Mouse (Mus musculus) liver, adult (tissue): ENCODE measurements around the gene Prkn.

ENCODE experiments used
- GATA4 ChIP-seq: IDR thresholded peaks from 2 replicates; pipeline ENCODE4 v1.6.1; 2014; ENCODE audit warnings: mild to moderate bottlenecking, low read length; ENCODE audit not compliant: insufficient replicate concordance

The Prkn gene

GRCm38 (mm10) chr17:12047032-12047431, 1206.8 kb downstream of the Prkn start:
- TF ChIP-seq GATA4 = no peak

GRCm38 (mm10) chr17:12047523-12047922, 1207.3 kb downstream of the Prkn start:
- TF ChIP-seq GATA4 = no peak

- no peak for TF ChIP-seq GATA4
Measured at GRCm38 (mm10) chr17:12048695-12049490, 1208.7 kb downstream of the Prkn start.

- no peak for TF ChIP-seq GATA4
Measured at GRCm38 (mm10) chr17:12050261-12050660, 1210.1 kb downstream of the Prkn start.

GRCm38 (mm10) chr17:12051031-12051430, 1210.8 kb downstream of the Prkn start:
- no peak for TF ChIP-seq GATA4

- no peak for TF ChIP-seq GATA4
Measured at GRCm38 (mm10) chr17:12052651-12053050, 1212.5 kb downstream of the Prkn start.

GRCm38 (mm10) chr17:12059041-12059440, 1218.9 kb downstream of the Prkn start:
- TF ChIP-seq GATA4 = no peak

- no peak for TF ChIP-seq GATA4
Measured at GRCm38 (mm10) chr17:12061381-12061780, 1221.2 kb downstream of the Prkn start.

- no peak for TF ChIP-seq GATA4
Measured at GRCm38 (mm10) chr17:12062861-12063260, 1222.7 kb downstream of the Prkn start.

GRCm38 (mm10) chr17:12063533-12063932, 1223.3 kb downstream of the Prkn start:
- no peak for TF ChIP-seq GATA4

- TF ChIP-seq GATA4 = no peak
Measured at GRCm38 (mm10) chr17:12066054-12066453, 1225.9 kb downstream of the Prkn start.

GRCm38 (mm10) chr17:12076816-12077215, 1236.6 kb downstream of the Prkn start:
- no peak for TF ChIP-seq GATA4

- no peak for TF ChIP-seq GATA4
Measured at GRCm38 (mm10) chr17:12080656-12081495, 1240.7 kb downstream of the Prkn start.

- TF ChIP-seq GATA4 = no peak
Measured at GRCm38 (mm10) chr17:12082201-12082600, 1242.0 kb downstream of the Prkn start.

GRCm38 (mm10) chr17:12090261-12090927, 1250.2 kb downstream of the Prkn start:
- no peak for TF ChIP-seq GATA4
